Mouse (Mus musculus) embryonic facial prominence, embryonic 11.5 days (tissue): Measurements from ENCODE around the gene Eml2. TPM values are rescaled to one million over a fixed set of nuclear protein-coding genes. Genes with fewer than 3 reads are reported as not detected.

Source experiments
- ATAC-seq: fragments of 200-750 bp; cut with Nextera tagmentation; replicated peaks from 2 replicates; pipeline ENCODE4 v1.8.0; 2017; ENCODE audit warnings: low read depth; ENCODE audit not compliant: insufficient number of reproducible peaks, low FRiP score, low TSS enrichment
- DNase-seq: peaks from one replicate; pipeline ENCODE4 v3.0.0-alpha.2; 2015; ENCODE audit warnings: low spot score
- H3K27ac ChIP-seq: fragments of 300-500 bp; sonication (generic); replicated peaks from 2 replicates; pipeline ENCODE4 v1.5.1; 2014; ENCODE audit warnings: mild to moderate bottlenecking, low read depth, low read length, control low read depth
- H3K27me3 ChIP-seq: fragments of 300-500 bp; sonication (generic); 2 replicates; pipeline ENCODE4 v1.6.1; 2014; ENCODE audit warnings: mild to moderate bottlenecking, low read length, moderate library complexity, mixed read lengths; ENCODE audit not compliant: control insufficient read depth, insufficient read depth
- H3K36me3 ChIP-seq: fragments of 300-500 bp; sonication (generic); replicated peaks from 2 replicates; pipeline ENCODE4 v1.6.1; 2014; ENCODE audit warnings: low read depth, mild to moderate bottlenecking, low read length, moderate library complexity, mixed read lengths; ENCODE audit not compliant: control insufficient read depth, insufficient read depth
- H3K4me1 ChIP-seq: fragments of 300-500 bp; sonication (generic); 2 replicates; pipeline ENCODE4 v1.6.1; 2014; ENCODE audit warnings: low read length, mixed read lengths; ENCODE audit not compliant: control insufficient read depth, insufficient read depth
- H3K4me2 ChIP-seq: fragments of 300-500 bp; sonication (generic); 2 replicates; pipeline ENCODE4 v1.6.1; 2014; ENCODE audit warnings: low read depth, mild to moderate bottlenecking, control low read depth, low read length, moderate library complexity
- H3K4me3 ChIP-seq: fragments of 300-500 bp; sonication (generic); 2 replicates; pipeline ENCODE4 v1.5.1; 2014; ENCODE audit warnings: low read depth, low read length, control low read depth
- H3K9ac ChIP-seq: fragments of 300-500 bp; sonication (generic); replicated peaks from 2 replicates; pipeline ENCODE4 v1.6.1; 2014; ENCODE audit warnings: mild to moderate bottlenecking, control low read depth, low read length
- H3K9me3 ChIP-seq: fragments of 300-500 bp; sonication (generic); replicated peaks from 2 replicates; pipeline ENCODE4 v1.6.1; 2016; ENCODE audit warnings: mild to moderate bottlenecking, low read length, inconsistent platforms, mixed read lengths; ENCODE audit not compliant: control insufficient read depth
- WGBS: fragments of 180-500 bp; shearing (Covaris S2); extraction: QIAGEN DNeasy Blood & Tissue Kit; methylation state at CpG from one replicate; pipeline ENCODE4 v1.1.7; 2014; 5-methylcytosine and 5-hydroxymethylcytosine counted together
- polyA plus RNA-seq: library from polyadenylated mRNA; unstranded; fragments of >200 nt; fragmentation: Nextera tagmentation; extraction: Ambion mirVana; gene quantifications from 2 replicates; pipeline ENCODE4 v1.2.1, GENCODE M21; 2014

The Eml2 gene
- polyA plus RNA-seq, 1 experiment from 2014 or later, result 2.1 TPM

- Histone ChIP-seq H3K4me3 (no peak overlapping the region), H3K4me2 (no peak overlapping the region), H3K9ac (no peak overlapping the region), H3K27ac (no peak overlapping the region), H3K9me3 (no peaks in the 10 kb centered on the region), H3K36me3 (peaks cover 7% of the 10 kb centered on the region), H3K4me1 (peaks cover 2% of the 10 kb centered on the region), H3K27me3 (peaks cover 8% of the 10 kb centered on the region)
- DNase-seq (no peak), ATAC-seq (no peak)
- WGBS, result 59% methylated on average over 13 of the region's 13 CpGs
These were observed 20.3 kb upstream of the Eml2 start for GRCm38 (mm10) chr7:19155825-19156475.

DNA sequence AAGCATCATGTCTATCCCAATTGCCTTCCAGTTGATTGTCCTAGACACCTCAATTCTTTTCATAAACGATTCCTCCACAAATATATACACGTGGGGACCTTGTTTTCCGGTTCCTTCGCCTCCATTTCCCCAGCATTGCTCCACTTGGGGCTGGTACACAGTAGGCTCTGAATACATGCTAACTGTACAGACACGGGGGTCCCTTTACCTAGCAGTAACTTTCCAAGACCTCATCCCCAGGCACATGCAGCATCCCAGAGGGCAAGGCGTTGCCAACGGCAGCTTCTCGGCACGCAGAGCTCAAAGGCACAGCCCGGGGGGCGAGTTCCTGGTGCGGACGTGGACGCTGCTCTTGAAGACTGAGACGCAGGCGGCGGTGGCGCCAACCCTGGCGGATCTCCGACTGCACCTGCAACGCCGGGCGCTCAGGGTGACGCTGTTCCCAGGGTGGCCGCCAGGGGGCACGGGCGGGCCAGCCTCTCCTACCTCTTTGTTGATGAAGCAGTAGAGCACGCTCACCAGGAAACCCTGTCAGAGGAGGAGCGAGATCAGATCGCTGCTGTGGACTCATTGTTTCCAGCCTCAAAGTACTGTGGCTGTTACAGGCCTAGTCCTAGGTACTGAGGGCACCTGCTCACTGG, 18.9 kb upstream of the Eml2 start:
- WGBS, result 5% methylated on average over 30 of the region's 30 CpGs
- peak overlapping the region; percentile 16; the same call in 1 of the 2 replicates for H3K4me2 ChIP-seq
- H3K27ac ChIP-seq, result no peak overlapping the region
- DNase-seq (peak; percentile 86), ATAC-seq (peak; percentile 53)
- peaks cover 8% of the 10 kb centered on the region for H3K27me3 ChIP-seq
- H3K9ac ChIP-seq, result no peak overlapping the region
- H3K36me3 ChIP-seq, result peaks cover 7% of the 10 kb centered on the region
- H3K4me1 ChIP-seq, result peaks cover 2% of the 10 kb centered on the region
- H3K4me3 ChIP-seq, result no peak overlapping the region
- H3K9me3 ChIP-seq, result no peaks in the 10 kb centered on the region

- DNase-seq (no peak), ATAC-seq (no peak)
- Histone ChIP-seq H3K4me3 (no peak overlapping the region), H3K27me3 (peaks cover 9% of the 10 kb centered on the region), H3K27ac (no peak overlapping the region), H3K4me2 (no peak overlapping the region; the same call in 1 of the 2 replicates), H3K36me3 (peaks cover 3% of the 10 kb centered on the region; the same call in 1 of the 2 replicates), H3K9ac (no peak overlapping the region), H3K9me3 (no peaks in the 10 kb centered on the region), H3K4me1 (peaks cover 2% of the 10 kb centered on the region)
- WGBS, result 69% methylated on average over 11 of the region's 11 CpGs
These were observed 17.6 kb upstream of the Eml2 start for GRCm38 (mm10) chr7:19158601-19159000.

DNA sequence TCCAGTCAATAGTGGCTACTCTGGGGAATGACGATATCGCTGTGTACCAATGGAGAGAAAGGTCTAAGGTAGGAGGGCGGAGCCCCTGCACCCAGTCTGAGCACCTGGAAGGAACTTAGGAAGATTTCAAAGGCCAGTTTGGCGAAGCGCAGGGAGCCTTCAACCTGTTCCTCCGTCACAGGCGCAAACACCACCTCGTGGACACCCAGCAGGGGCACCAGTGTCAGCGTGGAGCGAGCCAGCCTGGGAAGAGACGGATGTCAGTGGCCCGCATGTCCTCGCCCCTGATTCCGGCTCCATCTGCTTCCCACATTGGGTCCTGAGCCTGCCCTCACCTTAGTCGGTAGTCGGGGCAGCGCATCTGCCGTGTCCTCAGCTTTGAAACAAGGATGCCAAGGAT, 16.8 kb upstream of the Eml2 start:
- peaks cover 12% of the 10 kb centered on the region for H3K27me3 ChIP-seq
- H3K9ac ChIP-seq, result 0 out of 2 replicates have a peak overlapping the region, but pooled peaks have one; percentile 9
- ATAC-seq (no peak), DNase-seq (no peak)
- H3K4me3 ChIP-seq, result no peak overlapping the region; the same call in 1 of the 2 replicates
- no peaks in the 10 kb centered on the region for H3K36me3 ChIP-seq
- H3K27ac ChIP-seq, result no peak overlapping the region
- H3K4me1 ChIP-seq, result peaks cover 2% of the 10 kb centered on the region
- H3K4me2 ChIP-seq, result no peak overlapping the region
- WGBS, result 13% methylated on average over 18 of the region's 18 CpGs
- no peaks in the 10 kb centered on the region for H3K9me3 ChIP-seq

DNA sequence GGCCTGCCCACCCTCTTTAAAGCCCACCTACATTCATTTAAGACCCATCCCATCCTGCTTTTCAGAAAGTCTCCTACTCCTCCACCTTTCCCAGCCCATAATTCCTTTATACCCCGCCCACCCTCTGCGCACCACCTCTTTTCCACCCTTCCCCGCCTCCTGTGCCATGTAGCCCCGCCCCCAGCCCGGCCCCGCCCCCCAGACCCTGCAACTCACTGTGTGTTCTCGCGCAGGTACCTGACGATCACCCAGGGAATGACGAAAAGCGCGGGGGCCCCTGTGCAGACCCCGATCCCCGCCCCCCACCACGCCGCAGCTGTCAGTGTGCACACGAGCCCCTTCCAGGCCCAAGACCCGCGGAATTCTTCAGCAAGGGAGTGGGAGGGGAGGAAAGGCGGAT, 16.1 kb upstream of the Eml2 start:
- Histone ChIP-seq H3K4me1 (peaks cover 2% of the 10 kb centered on the region), H3K9me3 (no peaks in the 10 kb centered on the region), H3K27me3 (peaks cover 19% of the 10 kb centered on the region), H3K4me3 (peak overlapping the region; percentile 27), H3K4me2 (peak overlapping the region; percentile 67), H3K36me3 (no peaks in the 10 kb centered on the region), H3K9ac (0 out of 2 replicates have a peak overlapping the region, but pooled peaks have one; percentile 4), H3K27ac (no peak overlapping the region)
- WGBS, result 3% methylated on average over 17 of the region's 20 CpGs
- DNase-seq, result peak; percentile 63
- ATAC-seq, result 0 out of 2 replicates have a peak, but pooled peaks have one; percentile 1

- Histone ChIP-seq H3K9me3 (no peaks in the 10 kb centered on the region), H3K27me3 (peaks cover 19% of the 10 kb centered on the region), H3K4me1 (peaks cover 2% of the 10 kb centered on the region), H3K27ac (no peak overlapping the region), H3K9ac (no peak overlapping the region), H3K4me3 (no peak overlapping the region), H3K36me3 (no peaks in the 10 kb centered on the region), H3K4me2 (no peak overlapping the region)
- DNase-seq (no peak), ATAC-seq (no peak)
- WGBS, result 83% methylated on average over 7 of the region's 7 CpGs
These were observed 13.3 kb upstream of the Eml2 start for GRCm38 (mm10) chr7:19162928-19163327.

DNA sequence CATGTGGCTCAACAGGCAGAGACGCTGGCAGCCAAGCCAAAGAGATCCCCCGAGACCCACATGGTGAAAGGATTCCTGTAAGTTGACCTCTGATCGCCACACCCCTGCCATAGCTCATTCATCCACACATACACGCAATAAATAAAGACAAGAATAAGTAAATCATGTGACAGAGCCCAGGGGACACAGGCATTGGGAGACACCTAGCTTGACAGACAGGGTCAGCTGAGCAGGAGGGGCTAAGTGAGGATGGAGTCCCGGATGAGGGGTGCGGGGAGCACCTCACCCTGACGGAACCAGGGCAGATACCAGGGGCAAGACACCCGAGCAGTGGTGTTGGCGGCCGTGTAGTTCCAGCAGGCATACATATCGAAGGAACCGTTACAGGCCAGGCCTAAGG, 12.5 kb upstream of the Eml2 start:
- Histone ChIP-seq H3K27me3 (peaks cover 19% of the 10 kb centered on the region), H3K4me3 (no peak overlapping the region), H3K4me1 (peaks cover 2% of the 10 kb centered on the region), H3K9ac (no peak overlapping the region), H3K9me3 (no peaks in the 10 kb centered on the region), H3K36me3 (no peaks in the 10 kb centered on the region), H3K4me2 (no peak overlapping the region; the same call in 1 of the 2 replicates), H3K27ac (no peak overlapping the region)
- DNase-seq, result no peak
- ATAC-seq, result no peak
- 34% methylated on average over 12 of the region's 12 CpGs for WGBS

GRCm38 (mm10) chr7:19164189-19164588, 12.0 kb upstream of the Eml2 start:
- 0% methylated on average over 6 of the region's 6 CpGs for WGBS
- peak overlapping the region; percentile 17; the same call in 1 of the 2 replicates for H3K4me2 ChIP-seq
- H3K27ac ChIP-seq, result no peak overlapping the region
- peak; percentile 65 for DNase-seq
- peaks cover 2% of the 10 kb centered on the region for H3K4me1 ChIP-seq
- no peaks in the 10 kb centered on the region for H3K9me3 ChIP-seq
- no peak overlapping the region for H3K9ac ChIP-seq
- ATAC-seq, result peak; percentile 37; the same call in 1 of the 2 replicates
- H3K27me3 ChIP-seq, result peaks cover 19% of the 10 kb centered on the region
- H3K4me3 ChIP-seq, result no peak overlapping the region
- H3K36me3 ChIP-seq, result no peaks in the 10 kb centered on the region
